Mouse (Mus musculus) T-cell, adult 2 months (primary cell): ENCODE measurements around the gene Ilk.
A peak's percentile ranks its signal among the peaks of the same experiment; 100 is the strongest.
"Not testable (repeated sequence)": the region's sequence is repeated elsewhere in the genome, so short reads cannot be mapped to it uniquely, and the experiment has no call there.

Experiments used
- DNase-seq: peaks from one replicate; pipeline ENCODE4 v3.0.0; 2022; ENCODE audit warnings: low spot score

Ilk gene

DNA sequence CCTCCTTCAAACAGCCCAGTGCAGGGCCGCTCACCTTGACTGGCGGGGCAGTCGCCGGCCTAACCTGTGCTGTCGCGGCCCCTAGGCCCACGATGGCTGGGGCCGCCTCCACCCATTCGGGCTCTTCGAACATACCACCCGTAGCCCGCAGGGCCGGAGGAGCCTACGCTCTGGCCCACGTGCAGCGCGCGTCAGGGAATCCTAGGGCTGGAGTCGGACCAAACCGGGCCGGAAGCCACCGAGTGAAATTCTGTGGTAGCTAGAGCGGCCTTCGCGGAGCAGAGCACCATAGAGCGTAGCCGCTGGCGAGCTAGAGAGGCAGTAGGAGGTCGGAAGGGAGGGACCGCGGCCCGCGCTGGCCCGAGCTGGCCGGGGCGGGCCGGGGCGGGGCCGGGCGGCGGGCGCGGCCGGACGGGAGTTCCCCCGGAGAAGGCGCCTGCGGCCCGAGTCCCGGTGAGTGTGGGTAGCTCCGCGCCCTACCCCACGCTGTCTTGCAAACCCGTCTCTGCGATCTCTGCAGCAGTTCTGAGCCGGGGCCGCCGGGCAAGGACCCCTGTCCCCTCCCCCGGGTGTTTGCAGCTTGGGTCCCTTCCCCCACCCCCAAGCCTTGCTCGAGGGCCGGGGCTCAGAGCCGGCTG lies at the start of gene Ilk:
Gene Ilk, plus strand, starts transcription at position 329 of the 638 bp plus-strand sequence.
- peak; percentile 84 for DNase-seq

GRCm38 (mm10) chr7:105690875-105691274 lies 45.5 kb upstream of the Ilk start:
- no peak for DNase-seq

- no peak for DNase-seq
Observed at GRCm38 (mm10) chr7:105703184-105703583, 33.2 kb upstream of the Ilk start.

DNA sequence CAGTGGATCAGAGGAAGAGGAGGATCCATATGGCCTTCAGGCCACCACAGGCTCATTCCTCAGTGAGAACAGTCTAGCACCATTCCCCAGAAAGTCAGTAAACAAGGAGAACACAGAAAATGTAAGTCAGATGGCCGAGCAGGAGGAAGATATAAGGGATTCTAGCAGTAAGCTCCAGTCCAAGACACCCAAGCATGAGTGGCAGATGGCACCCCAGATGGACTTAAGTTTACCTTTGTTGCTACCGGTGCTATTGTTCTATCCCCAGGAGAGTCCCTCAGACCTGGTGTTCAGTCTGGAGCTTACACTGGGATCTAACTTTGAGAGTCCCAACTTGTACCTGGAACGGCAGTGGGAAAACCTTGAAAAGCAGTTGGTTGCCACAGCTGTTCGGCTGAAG lies 32.6 kb upstream of the Ilk start:
- DNase-seq: no peak

DNA sequence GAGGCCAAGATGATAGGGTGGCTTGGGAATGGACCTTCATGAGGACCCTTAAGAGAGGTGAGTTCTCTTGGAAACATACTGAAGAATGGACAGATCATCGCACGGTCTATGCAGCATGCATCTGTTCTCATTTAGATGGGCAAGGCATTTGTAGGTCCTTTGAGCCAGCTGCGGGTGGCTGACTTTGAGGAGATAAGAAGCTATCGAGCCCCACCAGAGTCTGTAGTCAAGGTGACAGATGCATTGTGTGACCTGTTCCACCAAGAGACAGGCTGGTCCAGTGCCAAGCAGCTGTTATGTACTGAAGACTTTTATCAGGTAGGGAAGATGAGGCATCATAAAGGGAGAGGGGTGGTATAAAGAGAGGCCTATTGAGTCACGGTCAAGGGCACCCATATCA lies 27.7 kb upstream of the Ilk start:
- no peak for DNase-seq

GRCm38 (mm10) chr7:105715366-105715765 lies 21.0 kb upstream of the Ilk start:
- DNase-seq: no peak

DNA sequence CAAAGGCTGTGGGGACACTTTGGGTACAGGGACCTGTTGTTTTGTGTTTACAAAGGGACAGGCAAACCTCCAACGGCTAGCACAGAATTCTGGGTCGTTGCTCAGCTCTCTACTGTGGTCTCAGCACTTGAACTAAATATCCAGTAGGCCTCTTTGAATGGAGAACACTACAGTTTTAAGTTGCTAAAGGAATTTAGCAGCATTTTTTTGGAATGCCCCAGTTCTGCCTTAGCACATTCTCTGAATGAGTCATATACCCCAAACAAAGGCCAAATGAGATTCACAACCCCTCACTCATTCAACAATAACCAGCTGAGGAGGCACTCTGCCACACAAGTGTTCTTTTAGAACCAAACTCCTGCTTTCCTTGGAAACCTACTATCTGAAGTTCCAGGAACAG lies 14.5 kb upstream of the Ilk start:
- DNase-seq: no peak

- peak; percentile 46 for DNase-seq
Observed at GRCm38 (mm10) chr7:105726144-105726979, 10.0 kb upstream of the Ilk start.

GRCm38 (mm10) chr7:105726980-105727325 lies 9.4 kb upstream of the Ilk start:
- DNase-seq: no peak

DNA sequence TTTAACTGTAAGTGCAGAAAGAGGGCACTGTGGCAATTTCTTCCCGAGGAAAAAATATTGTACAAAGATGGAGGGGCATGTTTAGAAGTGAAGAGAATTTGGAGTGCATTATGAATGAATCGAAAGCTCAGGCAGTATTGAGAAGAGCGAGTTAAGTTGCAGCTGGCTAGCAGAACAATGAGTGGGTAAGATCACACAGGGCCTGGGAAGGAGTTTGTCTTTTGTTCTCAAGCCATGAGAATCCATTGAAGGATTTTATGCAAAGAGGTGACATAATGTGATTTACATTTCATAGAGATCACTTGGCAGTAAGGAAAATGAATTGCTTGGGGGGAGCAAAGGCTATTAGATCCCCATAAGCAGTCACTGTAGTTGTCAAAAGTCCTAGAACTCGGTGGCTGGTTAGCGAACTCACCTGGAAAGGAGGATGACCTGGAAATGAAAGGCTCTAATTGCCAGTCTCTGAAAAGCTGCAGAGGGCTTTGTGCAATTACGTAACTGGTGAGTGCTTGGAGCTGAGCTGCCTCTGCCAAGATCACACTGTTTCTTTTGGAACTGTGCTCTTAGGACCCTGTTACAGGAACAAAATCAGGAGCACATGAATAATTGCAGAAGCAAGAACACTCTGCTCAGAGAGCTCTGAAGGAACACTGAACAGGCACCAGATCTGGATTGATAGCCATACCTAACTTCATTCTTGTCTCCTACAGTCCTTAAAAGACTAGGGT lies 7.5 kb upstream of the Ilk start:
- no peak for DNase-seq

DNA sequence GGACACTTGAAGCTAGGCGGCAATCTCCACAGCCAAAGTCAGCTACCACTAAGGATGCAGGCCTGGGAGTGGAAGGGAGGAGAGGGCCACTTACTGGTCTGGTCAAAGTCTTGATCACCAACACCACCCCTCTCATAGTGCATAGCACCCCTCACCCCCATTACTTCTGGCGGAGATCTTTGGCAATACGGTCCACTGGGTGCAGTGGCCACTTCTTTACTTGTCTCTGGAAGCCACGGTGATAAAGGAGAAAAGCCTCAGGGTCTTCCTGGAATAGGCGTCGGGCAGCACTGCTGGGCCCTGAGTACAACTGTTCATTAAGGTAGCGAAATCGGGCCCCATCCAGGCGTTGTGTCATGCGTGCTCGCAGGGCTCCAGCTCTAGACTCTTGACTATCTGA lies 2.6 kb upstream of the Ilk start:
- DNase-seq: no peak

- no peak for DNase-seq
Observed at GRCm38 (mm10) chr7:105734826-105735225, 1.6 kb upstream of the Ilk start.

- not testable (repeated sequence) for DNase-seq
Observed at GRCm38 (mm10) chr7:105735464-105735863, 928 bp upstream of the Ilk start.

DNA sequence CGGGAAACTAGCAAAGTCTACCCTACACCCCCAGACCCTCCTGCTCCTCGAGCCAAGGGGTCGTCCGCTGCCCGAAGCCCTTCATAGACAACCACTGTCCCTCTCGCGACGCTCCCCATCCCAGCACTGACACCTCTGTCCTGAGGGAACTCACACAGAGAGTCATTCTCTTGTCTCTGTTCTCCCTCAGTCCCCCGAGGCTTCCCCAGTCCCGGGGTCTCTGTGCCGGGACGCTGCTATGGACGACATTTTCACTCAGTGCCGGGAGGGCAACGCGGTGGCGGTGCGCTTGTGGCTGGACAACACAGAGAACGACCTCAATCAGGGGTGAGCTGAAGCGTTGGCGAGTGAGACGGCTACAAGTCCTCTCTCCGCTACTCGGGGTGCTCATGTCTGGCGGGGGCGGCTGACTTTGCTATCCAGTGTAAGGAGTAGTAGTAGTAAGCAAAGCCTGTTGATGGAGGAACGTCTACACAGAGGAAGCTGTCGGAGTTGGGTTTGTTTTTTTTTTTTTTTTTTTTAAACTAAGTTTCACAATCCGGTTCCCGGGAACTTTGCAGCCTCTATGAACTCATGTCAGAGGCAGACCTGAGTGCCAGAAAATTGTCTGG lies 624 bp downstream of the Ilk start, which contains the start of gene Rrp8:
Gene Rrp8, minus strand, starts transcription at position 475 of the 611 bp plus-strand sequence.
- DNase-seq: peak; percentile 29

GRCm38 (mm10) chr7:105737648-105738047 lies 1.3 kb downstream of the Ilk start:
- DNase-seq: no peak

DNA sequence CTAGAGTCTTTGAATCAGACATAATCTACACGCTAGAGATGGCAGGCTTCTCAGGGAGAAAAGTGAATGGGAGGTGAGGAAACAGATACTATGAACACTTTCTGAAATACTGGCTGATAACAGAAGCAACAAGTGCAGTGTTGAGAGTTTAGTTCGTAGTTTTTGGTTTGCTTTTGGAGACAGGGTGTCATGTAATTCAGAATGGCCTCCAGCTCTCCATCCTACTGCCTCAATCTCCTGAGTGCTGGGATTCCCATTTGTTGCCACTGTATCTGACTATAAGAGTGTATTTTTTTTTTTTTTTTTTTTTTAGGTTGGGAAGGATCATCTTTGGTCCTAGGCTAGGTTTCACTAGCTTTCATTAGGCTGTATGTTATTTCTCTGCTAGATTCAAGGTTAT lies 1.9 kb downstream of the Ilk start:
- DNase-seq: no peak

DNA sequence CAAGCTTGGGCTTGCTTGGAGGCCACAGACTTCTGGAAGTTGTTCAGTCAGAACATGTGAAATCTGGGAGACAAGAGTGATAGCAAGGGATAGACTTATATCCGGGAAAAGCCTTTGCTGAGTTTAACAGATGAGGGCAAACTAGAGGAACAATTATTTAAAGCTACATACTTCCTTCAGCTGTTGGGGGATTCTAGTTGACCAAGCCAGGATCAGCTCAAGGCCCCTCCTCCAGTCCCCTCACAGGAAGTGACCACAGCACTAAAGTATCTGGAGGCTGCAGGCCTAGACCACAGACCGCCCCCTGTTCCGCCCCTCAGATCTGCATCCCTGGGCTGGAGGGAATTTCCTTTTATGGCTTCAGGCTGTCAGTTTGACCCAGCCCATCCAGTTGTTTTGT lies 2.6 kb downstream of the Ilk start:
- DNase-seq: no peak

- DNase-seq: no peak
Observed at GRCm38 (mm10) chr7:105740089-105740795, 3.9 kb downstream of the Ilk start.

GRCm38 (mm10) chr7:105740851-105741250 lies 4.5 kb downstream of the Ilk start:
- no peak for DNase-seq

GRCm38 (mm10) chr7:105741978-105742377 lies 5.6 kb downstream of the Ilk start:
- DNase-seq: no peak

DNA sequence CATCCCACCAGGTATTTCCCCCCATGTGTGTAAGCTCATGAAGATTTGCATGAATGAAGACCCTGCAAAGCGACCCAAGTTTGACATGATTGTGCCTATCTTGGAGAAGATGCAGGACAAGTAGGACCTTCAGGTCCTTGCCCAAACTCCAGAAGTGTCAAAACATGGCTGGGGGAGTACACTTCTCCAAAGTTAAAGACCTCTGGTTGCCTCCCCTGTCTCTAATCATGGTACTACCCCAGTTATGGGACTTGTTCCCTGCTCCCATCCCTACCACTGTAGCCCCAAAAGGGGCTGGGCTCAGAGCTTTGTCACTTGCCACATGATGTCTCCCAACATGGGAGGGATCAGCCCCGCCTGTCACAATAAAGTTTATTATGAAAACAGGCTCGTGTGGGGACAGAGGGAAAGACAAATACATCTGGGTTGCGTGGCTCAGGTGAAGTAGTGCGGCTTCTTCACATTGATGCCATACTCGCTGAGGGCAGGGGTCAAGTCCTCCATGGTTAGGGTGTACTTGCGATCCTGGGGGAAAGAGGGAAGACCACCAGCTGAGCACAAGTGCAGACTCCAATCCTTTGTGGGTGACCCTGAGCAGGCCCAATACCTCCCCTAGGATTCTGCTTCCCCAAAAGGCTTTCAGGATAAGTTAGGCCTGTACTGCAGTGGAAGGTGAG lies 6.3 kb downstream of the Ilk start:
- DNase-seq: not testable (repeated sequence)
